Mouse (Mus musculus) regulatory T cell (primary cell): ENCODE results near the gene Synpo2.

Experiments used
- in situ Hi-C: fragments of 300-600 bp; cut with MboI, MseI; formaldehyde crosslinking; loops from one replicate; pipeline ENCODE4 v1.15.1; 2025; ENCODE audit warnings: high pct_unique_total_duplicates

Synpo2 gene

GRCm38 (mm10) chr3:123235921-123236320 lies at the start of gene Synpo2:
TSS of gene Synpo2 (minus strand) at chr3:123236149.
- in situ Hi-C loops: loop anchor here (10.0 kb wide), 1 partner anchor 119 kb away; no protein-coding TSS in a partner anchor

DNA sequence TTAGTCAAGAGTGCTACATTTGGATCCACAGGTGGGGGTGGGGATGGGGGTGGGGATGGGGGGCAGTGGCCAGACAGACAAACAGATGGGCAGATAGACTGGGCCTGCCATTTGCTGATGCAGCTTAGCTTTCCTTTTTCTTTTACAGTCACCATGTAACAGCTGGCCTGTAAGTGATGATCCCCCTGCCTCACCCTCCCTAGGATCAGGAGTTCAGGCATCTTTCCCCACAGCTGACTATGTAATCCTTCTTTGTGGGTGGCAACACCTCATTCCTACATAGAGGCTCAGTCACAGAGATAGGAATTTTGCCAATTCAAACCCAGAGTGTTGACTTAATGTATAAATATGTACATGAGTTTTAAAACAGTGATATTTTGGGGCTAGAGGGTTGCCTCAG lies 49.7 kb upstream of the Synpo2 start:
- in situ Hi-C loops: loop anchor here (25.0 kb wide), 1 partner anchor 1623 kb away; the partner anchor contains the start of gene 4930432M17Rik

GRCm38 (mm10) chr3:123284284-123284683 lies 48.3 kb upstream of the Synpo2 start:
- in situ Hi-C loops: loop anchor here (25.0 kb wide), 1 partner anchor 1622 kb away; the partner anchor contains the start of gene 4930432M17Rik

DNA sequence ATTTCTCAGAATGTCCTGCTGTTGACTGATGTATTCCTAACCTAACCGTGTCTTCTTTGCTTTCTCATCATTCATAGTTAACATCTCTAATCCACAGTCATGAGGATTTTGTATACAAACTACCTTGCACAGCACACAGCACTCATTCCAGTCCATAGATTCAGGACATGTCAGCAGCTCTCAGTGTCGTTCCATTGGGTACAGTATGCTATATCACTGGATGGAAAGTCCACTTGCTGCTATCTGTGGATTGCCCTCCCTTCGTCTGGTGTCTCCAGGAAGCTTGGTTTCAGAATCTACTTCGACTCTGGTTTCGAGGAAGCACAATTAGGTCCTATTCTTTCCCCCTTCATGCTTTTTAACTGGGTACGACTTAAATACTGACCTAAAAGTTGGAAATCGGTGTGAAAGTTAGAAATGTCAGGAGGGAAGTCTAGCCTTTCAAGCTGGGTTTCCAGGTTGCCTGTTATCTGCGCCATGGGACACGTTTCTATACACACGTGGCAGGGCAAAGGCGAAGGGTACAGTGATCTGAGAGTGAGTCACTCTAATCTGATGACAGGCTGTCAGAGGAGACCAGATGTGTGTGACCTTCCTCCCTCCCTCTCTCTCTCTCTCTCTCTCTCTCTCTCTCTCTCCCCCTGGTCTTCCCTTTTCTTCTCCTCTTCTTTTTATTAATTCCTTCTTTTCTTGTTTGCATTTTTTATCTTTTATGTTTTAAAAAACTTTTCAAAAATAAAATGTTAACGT lies 47.1 kb upstream of the Synpo2 start:
- in situ Hi-C loops: loop anchor here (25.0 kb wide), 1 partner anchor 1621 kb away; the partner anchor contains the start of gene 4930432M17Rik

- in situ Hi-C loops: no loop called here
Observed at GRCm38 (mm10) chr3:123267741-123268201, 31.8 kb upstream of the Synpo2 start.

DNA sequence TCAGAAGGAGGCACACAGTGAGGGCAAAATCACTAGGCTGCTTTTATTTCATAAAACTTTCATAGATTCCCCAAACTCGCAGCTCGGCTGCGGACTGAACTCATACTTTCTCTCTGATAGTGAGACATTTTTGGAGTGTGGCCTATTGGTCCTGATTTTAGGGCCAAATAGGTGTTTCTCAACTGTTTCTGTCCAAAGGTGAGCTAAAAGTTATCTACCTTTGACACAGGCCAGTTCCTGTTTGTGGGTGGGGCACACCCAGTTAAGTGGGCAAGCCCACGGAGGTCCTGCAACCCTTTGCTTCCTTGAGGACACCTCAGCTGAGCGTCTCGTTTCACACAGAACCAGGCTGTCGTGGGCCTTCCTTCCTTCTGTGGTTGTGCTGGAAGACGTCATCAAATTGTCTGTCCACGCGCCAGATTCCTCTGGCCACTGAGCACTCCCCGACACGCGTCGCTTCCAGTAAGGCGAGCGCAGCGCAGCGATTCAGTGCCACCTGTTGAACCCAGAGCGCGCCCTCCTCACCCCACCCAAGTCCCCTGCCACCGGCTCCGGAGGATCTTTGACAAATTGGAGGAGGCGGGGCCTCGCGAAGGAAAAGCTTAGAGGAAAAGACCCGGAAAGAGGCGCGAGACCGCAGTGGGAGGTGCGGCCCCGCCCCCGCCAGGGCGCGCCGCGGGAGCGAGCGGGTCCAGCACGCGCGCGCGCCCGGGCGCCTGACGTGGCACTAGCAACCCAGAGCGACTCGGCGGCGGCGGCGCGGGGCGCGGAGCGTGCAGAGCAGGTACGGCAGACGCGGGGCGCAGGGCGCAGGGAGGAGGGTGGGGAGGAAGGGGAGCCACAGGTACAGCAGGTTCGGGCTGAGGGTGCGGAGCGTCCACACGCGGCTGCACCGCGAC lies 31.1 kb upstream of the Synpo2 start, which contains the start of gene Sec24d:
TSS of gene Sec24d (plus strand) at position 703 of the 899 bp plus-strand sequence.
- in situ Hi-C loops: no loop called here

DNA sequence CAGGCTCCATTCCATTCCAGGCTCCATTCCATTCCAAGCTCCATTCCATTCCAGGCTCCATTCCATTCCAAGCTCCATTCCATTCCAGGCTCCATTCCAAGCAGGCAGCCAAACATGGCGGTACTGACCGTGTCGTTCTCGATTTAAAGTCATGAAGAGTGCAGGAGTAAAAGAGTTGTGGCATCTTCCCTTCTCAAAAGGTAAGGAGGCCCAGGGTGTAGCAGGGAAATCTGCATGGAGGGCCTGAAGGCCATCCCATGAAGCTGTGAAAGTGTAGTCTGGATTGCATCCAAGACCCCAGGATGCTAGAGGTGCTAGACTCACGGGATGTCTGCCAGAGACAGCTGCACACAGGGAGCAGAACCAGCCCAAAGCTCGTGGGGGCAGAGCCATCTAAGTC lies 28.8 kb upstream of the Synpo2 start:
- in situ Hi-C loops: no loop called here

DNA sequence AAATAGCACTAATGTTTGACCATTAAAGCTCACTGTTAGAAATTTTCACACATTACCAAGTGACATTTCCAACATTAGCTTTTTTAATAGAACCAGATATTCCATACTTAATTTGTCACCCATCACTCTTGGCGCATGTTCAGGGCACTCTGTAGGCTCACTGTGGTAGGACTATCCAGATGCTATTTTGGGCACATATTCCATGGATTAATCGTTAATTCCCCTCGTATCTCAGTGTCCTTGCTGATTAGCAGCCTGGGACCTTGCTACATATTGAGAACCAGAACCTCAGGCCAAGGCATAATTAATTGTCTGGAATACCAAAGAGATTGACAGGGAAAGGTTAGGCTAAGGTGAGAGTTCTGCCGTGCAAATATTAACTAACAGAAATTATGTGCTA lies 22.8 kb upstream of the Synpo2 start:
- in situ Hi-C loops: no loop called here

DNA sequence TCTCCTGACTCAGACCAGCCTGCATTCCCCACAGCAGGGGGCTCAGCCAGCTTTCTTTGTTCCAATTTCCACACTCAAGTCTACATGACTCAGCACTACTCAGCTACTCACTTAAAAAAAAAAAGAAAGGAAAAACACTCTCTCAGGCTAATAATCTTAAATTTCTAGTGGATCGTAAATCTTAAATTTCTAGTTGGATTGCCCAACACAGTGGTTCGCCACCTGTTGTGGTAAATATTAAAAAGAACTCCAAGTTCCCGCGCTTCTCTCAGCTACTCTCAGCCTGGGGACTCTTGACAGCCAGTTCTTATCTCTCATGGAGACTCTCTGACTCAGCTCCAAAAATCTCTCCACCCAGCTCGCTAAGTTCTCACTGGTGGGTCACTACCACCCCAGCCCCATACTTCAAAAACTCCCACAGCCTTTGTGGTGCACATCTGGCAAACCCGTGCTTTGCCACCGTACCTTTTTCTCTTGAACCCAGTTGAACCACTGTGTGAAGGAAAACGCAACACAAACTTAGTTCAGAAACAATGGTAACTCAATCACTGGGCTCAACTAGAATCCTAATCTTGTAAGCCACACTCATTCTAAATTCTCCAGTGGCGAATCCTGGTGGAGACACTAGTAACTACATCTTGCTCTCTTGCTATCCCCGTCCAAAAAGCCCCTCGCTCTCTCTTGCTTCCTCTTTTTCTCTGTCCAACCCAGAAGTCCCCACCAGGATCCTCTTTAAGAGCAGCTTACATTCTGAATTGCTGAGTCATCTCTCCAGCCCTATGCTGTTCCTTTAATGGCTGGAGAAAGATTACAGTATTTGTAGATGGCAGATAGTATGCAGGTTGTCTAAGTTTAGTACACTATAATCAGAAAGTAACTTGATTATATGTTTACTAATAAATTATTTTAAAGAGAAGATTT lies 20.5 kb upstream of the Synpo2 start:
- in situ Hi-C loops: no loop called here

DNA sequence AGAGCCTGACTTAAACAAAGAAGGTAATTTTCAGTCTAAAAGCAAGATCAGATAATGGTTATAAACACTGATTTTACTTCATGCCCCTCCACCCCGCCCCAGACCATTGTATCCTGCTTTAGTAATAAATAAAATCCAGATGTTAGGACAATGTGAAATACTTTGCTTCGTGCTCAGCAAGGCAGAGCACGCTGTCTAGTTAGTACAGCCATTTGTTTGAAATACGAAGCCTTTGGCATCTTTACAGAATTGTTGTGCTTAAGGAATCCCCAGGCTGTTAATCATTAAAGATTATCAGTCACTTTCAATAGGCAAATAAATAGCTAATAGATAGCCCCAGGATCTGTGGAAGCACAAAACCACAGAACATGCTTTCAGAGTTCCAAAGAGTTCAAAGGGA lies 9.7 kb upstream of the Synpo2 start:
- in situ Hi-C loops: no loop called here

DNA sequence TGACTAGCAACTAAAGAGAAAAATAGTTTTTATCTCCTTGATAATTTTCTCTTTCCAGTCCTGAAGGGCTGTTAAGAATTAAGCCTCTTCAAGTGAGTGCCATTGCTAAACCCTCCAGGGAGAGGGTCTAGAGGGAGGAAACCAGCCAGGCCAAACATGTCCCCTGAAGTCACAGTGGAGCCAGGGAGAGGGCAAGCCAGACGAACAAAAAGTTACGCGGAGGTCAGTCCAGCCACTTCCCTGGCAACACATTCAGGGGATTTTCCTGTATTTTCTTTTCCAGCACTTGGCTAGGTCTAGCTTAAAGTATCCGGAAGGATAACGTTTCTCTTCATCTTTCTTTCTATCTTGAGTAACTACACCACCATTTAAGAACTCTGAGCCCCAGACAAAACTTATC lies 8.4 kb upstream of the Synpo2 start:
- in situ Hi-C loops: no loop called here

- in situ Hi-C loops: loop anchor here (10.0 kb wide), 1 partner anchor 117 kb away; no protein-coding TSS in a partner anchor
Observed at GRCm38 (mm10) chr3:123237446-123237845, 1.5 kb upstream of the Synpo2 start.

- in situ Hi-C loops: loop anchor here (10.0 kb wide), 1 partner anchor 118 kb away; no protein-coding TSS in a partner anchor
Observed at GRCm38 (mm10) chr3:123237039-123237438, 1.1 kb upstream of the Synpo2 start.

DNA sequence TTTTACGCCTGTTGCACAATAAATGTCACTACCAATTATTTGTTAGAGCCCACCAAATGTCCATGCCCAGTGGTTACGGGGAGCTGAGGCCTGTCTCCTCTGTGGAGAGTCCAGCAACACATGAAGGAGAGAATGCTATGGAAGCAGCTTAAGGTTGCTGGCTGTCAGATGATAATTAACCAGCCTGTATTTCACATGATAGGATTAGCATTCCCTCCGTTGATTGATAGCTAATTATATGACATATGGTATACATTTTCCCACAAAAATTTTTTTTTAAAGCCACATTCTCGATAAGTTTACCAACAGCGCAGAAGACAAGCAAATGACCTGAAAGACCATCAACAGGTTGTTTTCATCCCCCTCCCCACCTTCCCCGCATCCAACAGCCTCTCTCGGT lies 454 bp downstream of the Synpo2 start:
- in situ Hi-C loops: loop anchor here (10.0 kb wide), 1 partner anchor 119 kb away; no protein-coding TSS in a partner anchor

DNA sequence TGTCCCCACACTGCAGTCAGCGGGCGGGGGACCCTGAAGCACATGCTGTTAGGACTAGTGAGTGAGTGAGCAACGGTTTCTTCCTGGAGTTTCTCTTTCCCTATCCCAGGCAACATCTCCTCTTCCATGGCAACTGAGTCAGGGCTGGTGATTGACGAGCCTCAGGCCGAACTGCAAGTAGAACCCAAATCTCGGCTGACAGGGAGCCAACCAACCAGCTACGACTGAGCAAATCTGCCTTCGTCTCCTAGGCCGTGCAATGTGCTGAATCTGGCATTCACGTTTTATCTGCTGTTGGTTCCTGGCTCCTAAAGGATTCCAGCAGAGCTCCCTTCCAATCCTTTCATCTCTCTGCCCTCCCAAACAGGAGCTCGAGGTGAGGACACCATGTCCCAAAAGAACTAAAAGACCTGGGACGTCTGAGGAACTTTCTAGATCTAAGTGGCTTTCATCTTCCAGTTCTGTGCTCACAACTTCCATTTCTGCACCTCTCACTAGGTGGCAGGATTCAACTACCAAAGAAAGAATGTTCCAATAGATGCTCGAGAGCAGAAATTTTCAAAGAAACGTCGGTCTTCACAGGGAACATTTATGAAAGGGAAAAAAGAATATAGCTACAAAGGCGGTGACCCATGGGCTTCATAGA lies 1.6 kb downstream of the Synpo2 start:
- in situ Hi-C loops: loop anchor here (10.0 kb wide), 1 partner anchor 120 kb away; no protein-coding TSS in a partner anchor

DNA sequence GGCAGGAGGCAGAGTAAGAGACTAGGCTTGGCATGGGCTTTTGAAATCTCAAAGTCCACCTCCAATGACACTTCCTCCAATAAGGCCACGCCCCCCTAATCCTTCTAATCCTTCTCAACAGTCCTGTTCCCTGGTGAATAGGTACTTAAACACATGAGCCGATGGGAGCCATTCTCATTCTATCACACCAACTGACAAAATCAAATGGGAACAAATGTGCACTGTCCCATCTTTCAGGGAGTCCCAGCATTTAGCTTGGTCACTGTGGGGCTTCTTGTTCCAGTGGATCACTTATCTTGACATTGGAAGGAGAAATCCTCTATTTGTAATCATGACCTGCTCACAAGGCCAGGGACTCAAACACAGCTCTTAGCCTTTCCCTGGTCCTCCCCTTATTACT lies 4.3 kb downstream of the Synpo2 start:
- in situ Hi-C loops: loop anchor here (10.0 kb wide), 1 partner anchor 123 kb away; no protein-coding TSS in a partner anchor

DNA sequence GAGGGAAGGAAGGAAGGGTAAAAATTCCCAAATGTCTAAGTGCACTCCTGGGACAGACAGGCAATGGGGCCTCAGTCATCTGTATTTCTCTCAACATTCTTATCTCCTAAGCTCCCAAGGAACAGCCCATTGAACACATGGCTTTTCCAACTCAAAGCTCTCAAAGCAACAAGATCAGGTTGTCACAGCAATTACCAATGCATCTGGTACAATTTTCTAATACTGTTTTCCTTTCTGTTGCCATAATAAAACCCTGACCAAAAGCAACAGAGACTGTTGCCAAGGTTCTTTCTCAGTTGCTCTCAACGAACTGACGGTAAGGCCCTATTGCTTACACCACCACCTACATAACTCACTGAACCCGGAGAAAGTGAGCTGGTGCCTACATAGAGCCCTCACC lies 8.7 kb downstream of the Synpo2 start:
- in situ Hi-C loops: loop anchor here (5.0 kb wide), 1 partner anchor 90 kb away; no protein-coding TSS in a partner anchor

DNA sequence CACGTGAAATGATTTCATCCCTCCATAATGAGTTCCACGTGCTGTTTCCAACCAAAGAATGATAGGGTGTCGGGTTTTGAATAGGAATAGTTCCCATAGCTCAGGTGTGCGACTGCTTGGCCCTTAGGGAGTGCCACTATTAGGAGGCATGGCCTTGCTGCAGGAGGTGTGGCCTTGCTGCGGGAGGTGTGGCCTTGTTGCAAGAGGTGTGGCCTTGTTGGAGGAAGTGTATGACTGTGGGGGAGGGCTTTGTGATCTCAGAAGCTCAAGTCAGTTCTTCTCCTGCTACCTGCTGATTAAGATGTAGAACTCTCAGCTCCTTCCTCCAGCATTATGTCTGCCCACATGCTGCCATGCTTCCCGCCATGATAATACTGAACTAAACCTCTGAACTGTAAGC lies 17.3 kb downstream of the Synpo2 start:
- in situ Hi-C loops: no loop called here

GRCm38 (mm10) chr3:123208891-123209290 lies 27.1 kb downstream of the Synpo2 start:
- in situ Hi-C loops: no loop called here

DNA sequence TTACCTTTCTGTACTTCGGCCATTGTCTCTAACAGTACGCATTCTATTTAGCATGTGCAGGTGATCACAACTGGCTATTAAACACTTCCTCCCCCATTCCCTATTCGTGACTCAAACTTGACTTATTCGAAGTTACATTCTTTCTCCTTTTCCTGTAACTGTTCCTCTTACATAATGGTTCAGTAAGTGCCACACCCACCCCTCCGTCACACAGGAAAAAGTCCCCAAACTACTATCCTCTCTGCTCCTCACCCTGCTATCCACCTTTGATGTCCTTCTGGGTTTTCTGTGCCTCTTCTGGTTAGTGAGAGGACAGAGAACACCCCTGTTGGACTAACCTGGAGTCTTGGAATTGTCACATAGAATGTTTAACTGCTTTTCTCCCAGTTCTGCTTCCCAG lies 28.6 kb downstream of the Synpo2 start:
- in situ Hi-C loops: no loop called here
